Mouse (Mus musculus) gastrocnemius, postnatal 25 days (tissue): ENCODE results near the gene Pmf1. TPM values are rescaled to one million over a fixed set of nuclear protein-coding genes. Genes with fewer than 3 reads are reported as not detected.
A peak's percentile ranks its signal among the peaks of the same experiment; 100 is the strongest.
"Not testable (repeated sequence)": the region's sequence is repeated elsewhere in the genome, so short reads cannot be mapped to it uniquely, and the experiment has no call there.

Source experiments
- DNase-seq: peaks from one replicate; pipeline ENCODE4 v3.0.0; 2022
- total RNA-seq, 2 experiments: library from RNA; stranded (reverse); gene quantifications; 1 replicate in 1 of 2; 2 replicates in 1 of 2; pipeline ENCODE4 v1.2.3; 2021

Gene Pmf1
- total RNA-seq, 2 experiments from 2014 or later = 16.9 to 19.0 TPM

DNA sequence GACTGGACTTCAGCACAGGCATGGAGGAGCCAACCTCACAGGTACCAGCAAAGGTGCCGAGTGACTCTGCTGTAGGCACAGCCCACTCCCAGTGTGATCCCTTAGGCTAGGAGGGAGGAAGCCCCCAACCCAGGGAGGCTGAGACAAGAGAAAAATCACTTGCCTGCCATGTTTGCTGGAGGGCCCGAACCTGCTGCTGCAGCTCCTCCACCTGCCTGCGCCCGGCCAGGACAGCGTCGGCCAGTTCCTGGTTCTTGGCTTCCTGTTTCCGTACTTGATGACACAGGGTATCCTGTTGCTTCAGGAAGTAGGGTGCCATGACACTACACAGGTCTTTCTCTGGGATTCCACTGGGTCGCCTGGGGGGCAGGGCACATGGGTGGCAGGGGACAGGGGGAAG lies 14.4 kb downstream of the Pmf1 start:
- DNase-seq = no peak

DNA sequence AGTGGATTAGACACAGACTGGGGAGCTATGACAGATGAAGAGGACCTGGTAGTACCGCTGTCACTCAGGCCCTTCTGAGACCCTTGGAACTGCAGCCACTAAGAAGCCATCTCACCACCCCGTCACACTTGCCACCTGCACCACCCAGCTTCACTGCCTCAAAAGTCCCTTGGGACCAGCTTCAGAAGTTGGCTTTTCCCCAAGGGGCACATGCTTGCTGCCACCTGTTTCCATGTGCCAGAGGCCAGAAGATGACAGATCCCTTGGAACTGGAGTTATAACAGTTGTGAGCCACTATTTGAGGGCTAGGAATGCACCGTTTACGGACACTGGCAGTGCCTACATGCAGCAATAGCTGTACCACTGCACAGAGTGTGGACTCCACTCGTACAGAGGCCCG lies 14.8 kb downstream of the Pmf1 start:
- DNase-seq = no peak

DNA sequence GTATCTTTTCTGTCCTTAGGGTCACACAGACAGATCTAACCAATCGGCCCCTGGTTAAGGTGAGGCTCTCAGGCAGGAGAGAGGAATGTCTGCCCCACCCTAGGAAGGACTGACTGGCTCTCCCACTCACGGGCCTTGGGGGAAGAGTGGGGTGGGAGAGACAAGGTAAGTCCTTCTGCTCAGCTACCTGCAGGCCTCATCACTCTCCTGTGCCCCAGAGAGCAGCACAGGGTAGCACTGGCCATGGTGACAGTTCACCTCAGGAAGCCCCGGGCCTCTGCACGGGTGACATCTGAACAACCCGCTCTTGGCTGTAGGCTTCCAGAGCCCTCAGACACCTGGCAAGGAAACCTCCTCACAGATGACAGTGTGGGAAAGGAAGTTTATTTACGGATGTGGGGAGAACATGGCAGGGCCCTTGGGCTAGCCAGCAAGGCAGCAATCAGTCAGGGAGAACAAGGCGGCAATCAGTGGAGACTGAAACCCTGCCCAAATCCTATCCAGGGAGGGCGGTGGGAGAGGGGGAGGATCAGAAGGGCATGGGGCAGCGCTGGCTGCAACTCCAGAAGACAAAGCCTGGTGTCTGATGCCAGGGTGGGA lies 16.3 kb downstream of the Pmf1 start:
- no peak for DNase-seq

DNA sequence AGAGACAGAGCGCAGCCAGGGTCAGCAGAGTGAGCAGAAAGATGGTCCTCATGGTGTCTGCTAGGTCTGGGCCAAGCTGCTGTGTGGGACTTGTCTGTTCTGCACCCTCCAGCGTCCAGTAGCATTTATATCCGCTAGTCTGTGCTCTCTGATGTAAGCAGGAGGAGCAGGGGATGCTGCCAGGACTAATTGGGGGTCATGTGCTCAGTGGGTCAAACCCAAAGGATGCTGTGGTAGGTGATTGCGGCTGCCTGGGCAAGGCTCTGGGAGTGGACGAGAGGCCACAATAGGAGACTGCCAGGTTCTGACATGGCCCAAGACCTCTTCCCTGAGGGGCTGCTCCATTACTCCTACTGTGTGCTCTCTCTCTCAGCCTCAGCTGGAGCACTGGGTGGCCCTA lies 25.8 kb downstream of the Pmf1 start, which contains the start of gene Bglap:
TSS of gene Bglap (minus strand) at position 101 of the 400 bp plus-strand sequence.
- DNase-seq = no peak

DNA sequence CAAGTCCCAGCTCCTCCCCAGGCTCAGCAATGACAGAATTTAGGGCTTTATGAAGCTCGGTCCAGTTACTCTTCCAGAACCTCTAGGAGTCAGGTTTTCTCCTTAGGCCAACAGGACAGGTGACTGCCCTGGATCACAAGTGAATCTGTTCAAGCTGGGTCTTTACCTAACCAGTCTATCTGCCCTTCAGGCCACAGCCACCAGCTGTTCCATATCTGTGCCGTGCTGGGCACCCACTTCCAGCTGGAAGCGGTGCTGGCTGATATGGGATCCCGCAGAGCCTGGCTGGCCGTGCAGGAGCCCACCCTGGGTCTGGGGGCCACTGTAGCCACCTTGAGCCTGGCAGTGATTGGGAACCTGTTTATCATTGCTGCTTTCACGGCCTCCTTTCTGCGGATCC lies 27.7 kb downstream of the Pmf1 start:
- not testable (repeated sequence) for DNase-seq

DNA sequence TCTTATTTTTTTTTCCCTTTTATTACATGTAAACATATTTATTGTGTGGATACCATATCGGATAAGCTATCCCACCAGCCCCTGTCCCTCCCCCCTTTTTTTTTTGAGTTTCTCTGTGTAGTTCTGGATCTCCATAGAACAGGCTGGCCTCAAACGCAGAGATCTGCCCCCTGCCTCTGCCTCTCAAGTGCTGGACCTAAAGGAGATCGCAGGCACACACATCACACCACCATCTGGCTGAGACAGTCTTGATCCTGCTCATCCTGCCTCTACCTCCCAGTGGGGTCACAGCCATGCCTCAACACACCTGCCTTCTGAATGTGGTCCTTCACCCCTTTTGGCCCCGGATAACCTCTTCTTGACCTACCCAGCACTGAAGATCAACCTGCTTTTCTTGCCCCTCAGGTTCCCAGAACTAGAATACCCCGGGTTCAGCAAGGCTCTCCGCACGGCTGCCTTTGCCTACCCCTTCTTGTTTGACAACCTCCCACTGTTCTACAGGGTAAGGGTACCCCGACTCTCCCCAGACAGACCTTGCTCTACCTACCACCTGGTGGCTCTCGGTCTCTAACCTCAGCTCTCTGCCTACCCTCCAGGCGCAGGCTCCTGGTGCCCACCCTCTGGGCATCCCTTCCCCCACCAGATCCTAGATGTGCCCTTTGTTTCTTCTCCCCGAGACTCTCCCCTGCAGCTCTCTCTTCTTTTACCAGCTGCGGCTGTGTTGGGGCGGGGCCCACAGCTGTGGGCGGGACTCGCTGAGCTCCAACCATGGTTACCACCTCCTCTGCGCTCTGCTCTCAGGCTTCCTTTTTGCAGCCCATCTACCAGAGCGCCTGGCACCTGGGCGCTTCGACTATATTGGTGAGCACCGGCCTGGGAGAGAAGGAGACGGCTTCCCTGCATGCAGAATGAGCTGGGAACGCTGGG lies 28.5 kb downstream of the Pmf1 start:
- not testable (repeated sequence) for DNase-seq

DNA sequence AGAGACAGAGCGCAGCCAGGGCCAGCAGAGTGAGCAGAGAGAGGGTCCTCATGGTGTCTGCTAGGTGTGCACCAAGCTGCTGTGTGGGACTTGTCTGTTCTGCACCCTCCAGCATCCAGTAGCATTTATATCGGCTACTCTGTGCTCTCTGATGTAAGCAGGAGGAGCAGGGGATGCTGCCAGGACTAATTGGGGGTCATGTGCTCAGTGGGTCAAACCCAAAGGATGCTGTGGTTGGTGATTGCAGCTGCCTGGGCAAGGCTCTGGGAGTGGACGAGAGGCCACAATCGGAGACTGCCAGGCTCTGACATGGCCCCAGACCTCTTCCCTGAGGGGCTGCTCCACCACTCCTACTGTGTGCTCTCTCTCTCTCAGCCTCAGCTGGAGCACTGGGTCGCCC lies 31.5 kb downstream of the Pmf1 start, which contains the start of gene Bglap2:
TSS of gene Bglap2 (minus strand) at position 101 of the 400 bp plus-strand sequence.
- DNase-seq = not testable (repeated sequence)

DNA sequence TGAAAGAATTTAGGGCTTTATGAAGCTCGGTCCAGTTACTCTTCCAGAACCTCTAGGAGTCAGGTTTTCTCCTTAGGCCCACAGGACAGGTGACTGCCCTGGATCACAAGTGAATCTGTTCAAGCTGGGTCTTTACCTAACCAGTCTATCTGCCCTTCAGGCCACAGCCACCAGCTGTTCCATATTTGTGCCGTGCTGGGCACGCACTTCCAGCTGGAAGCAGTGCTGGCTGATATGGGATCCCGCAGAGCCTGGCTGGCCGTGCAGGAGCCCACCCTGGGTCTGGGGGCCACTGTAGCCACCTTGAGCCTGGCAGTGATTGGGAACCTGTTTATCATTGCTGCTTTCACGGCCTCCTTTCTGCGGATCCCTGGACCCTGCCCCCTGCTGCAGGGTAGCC lies 33.5 kb downstream of the Pmf1 start:
- not testable (repeated sequence) for DNase-seq

DNA sequence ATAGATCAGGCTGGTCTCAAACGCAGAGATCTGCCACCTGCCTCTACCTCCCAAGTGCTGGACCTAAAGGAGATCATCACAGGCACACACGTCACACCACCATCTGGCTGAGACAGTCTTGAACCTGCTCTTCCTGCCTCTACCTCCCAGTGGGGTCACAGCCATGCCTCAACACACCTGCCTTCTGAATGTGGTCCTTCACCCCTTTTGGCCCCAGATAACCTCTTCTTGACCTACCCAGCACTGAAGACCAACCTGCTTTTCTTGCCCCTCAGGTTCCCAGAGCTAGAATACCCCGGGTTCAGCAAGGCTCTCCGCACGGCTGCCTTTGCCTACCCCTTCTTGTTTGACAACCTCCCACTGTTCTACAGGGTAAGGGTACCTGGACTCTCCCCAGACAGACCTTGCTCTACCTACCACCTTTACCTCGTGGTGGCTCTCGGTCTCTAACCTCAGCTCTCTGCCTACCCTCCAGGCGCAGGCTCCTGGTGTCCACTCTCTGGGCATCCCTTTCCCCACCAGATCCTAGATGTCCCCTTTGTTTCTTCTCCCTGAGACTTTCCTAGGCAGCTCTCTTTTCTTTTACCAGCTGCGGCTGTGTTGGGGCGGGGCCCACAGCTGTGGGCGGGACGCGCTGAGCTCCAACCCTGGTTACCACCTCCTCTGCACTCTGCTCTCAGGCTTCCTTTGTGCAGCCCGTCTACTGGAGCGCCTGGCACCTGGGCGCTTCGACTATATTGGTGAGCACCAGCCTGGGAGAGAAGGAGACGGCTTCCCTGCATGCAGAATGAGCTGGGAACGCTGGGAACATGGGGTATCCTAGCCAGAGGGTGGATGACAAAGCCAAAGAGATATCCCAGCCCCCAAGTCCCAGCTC lies 34.1 kb downstream of the Pmf1 start:
- not testable (repeated sequence) for DNase-seq

DNA sequence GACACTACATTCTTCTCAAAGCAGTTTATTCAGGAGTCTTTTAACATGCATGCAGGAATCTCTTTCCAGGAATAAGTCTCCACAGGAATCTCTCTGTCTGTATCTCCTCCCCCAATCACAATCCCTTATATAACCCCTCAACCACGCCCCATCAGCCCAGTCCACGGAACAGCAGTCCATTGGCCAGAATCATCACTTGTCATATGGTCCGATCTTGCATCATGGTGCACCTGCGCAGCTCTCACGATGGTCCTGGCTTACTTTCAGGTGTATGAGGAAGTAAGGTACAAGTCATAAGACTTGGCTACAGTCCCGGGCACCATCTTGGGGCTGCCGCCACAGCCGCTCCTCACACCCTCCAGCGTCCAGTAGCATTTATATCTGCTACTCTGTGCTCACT lies 37.5 kb downstream of the Pmf1 start, which contains the start of gene Bglap3:
TSS of gene Bglap3 (minus strand) at position 101 of the 400 bp plus-strand sequence.
- not testable (repeated sequence) for DNase-seq

DNA sequence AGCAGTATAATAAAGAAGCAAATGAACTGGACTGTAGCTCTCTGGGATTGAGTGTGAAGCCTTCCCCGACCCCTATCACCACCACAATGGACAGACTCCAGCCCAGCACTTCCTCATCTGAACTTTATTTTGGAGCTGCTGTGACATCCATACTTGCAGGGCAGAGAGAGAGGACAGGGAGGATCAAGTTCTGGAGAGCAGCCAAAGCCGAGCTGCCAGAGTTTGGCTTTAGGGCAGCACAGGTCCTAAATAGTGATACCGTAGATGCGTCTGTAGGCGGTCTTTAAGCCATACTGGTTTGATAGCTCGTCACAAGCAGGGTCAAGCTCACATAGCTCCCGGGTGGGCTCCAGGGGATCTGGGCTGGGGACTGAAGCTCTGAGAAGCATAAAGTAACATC lies 41.6 kb downstream of the Pmf1 start:
- peak; percentile 43 for DNase-seq

DNA sequence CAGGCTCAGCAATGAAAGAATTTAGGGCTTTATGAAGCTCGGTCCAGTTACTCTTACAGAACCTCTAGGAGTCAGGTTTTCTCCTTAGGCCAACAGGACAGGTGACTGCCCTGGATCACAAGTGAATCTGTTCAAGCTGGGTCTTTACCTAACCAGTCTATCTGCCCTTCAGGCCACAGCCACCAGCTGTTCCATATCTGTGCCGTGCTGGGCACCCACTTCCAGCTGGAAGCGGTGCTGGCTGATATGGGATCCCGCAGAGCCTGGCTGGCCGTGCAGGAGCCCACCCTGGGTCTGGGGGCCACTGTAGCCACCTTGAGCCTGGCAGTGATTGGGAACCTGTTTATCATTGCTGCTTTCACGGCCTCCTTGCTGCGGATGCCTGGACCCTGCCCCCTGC lies 42.6 kb downstream of the Pmf1 start:
- DNase-seq = not testable (repeated sequence)

DNA sequence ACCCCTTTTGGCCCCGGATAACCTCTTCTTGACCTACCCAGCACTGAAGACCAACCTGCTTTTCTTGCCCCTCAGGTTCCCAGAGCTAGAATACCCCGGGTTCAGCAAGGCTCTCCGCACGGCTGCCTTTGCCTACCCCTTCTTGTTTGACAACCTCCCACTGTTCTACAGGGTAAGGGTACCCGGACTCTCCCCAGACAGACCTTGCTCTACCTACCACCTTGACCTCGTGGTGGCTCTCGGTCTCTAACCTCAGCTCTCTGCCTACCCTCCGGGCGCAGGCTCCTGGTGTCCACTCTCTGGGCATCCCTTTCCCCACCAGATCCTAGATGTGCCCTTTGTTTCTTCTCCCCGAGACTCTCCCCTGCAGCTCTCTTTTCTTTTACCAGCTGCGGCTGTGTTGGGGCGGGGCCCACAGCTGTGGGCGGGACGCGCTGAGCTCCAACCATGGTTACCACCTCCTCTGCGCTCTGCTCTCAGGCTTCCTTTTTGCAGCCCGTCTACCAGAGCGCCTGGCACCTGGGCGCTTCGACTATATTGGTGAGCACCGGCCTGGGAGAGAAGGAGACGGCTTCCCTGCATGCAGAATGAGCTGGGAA lies 43.2 kb downstream of the Pmf1 start:
- DNase-seq = peak; percentile 42

DNA sequence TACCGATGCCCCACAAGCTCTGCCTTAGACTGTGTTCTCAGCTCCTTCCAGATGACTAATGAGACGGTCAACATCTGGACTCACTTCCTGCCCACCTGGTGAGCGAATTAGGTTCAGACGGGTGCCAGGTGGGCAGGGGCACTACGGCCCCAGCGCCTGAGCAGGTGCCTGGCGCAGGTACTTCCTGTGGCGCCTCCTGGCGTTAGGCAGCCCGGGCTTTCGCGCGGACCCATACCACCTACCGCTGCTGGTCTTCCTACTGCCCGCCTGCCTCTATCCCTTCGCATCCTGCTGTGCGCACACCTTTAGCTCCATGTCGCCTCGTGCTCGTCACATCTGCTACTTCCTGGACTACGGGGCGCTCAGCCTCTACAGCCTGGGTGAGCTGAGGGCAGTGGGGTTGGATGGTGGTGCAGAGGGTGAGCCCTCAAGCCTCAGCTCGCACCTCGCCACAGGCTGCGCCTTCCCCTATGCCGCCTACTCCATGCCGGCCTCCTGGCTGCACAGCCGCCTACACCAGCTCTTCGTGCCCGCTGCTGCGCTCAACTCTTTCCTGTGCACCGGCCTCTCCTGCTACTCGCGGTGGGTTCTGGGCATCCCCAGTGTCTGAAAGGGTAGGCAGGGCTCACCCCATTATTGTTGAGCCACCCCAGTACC lies 44.3 kb downstream of the Pmf1 start:
- no peak for DNase-seq

DNA sequence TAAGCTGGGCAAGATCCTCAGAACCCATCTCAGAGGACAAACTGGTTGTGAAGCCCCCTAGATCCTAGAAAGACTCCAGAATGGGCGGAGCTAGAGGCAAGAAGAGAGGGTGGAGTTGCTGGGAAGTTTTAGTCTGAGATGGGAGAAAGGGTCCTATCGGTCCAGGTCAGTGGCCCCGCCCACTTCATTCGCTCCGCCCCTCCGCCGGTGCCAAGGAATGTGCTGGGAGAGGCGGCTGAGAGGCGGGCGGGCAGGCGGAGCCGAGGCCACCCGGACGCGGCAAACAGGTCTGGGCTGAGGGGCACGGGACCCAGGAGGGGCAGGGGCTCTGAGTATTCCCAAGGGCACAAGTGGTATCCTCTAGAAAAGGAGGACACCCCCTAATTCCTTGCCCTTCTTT lies 45.8 kb downstream of the Pmf1 start, which contains the start of gene Paqr6:
TSS of gene Paqr6 (plus strand) at position 248 of the 400 bp plus-strand sequence.
- DNase-seq = peak; percentile 61

DNA sequence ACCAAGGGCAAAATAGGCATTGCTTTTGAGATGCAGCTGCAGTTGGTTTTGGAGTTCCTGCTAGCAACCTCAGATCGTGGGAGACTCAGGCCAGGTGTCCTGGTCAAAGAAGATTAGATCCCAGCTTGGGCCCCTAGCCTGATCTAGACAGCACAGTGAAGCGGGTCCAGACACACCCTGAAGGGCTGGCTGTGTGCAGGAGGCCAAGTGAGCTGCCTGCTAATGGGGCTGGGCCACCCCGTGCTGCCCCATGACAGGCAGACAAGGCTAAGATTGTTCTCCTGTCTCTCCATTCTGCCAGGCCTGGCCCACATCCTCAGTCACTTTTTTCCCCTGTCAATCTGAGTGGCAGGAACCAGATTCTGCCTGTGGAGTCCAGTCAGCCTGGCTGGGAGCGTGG lies 46.4 kb downstream of the Pmf1 start:
- no peak for DNase-seq

DNA sequence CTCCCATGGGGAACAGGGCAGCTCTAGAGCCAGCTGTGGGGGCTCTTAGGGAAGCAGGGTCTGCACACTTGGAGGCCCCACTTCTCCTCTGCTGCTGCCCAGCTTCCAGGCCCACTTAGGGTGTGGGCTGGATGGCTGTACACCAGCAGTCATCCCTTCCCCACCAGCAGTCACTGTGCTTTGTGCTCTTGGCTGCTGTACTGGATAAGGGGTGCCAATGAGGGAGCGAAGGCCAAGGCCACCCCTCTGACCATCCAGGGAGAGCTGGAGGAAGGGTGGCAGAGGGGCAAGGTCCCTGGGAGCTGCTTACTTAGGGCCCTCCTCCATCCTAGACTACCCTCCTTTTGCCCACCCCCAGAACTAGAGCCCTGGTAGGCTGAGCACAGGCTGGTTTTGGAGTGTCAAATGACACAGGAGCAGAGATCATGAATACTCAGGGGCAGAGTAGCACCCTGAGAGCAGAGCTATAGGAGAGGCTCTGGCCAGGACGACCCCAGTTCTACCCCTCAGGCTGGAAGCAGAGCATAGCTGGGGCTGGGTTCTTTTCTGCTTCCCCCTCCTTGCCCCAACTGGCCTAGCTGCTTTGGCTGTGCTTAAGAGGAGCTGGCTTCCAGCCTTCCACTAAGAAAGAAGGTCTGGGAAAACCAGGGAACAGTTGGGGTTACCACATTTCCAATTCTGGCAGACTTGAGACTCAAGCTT lies 48.4 kb downstream of the Pmf1 start:
- DNase-seq = no peak

DNA sequence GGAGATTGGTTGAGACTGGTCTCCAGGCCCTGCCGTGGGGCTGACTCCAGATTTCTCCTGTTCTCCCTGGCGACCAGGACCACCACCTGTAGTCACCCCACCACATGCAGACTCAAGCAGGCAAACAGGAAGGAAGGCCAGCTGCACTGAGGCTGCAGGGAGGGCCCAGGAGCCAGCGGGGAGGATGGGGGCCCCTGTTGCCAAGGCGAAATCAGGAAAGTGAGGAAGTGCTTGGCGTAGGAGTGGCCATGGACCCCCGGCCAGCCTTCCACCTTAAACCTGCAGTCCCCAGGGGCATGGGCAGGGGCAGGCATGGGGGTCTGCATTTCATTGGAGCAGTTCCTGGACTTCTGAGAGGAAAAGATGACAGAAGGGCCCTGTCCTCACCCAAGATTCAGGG lies 49.0 kb downstream of the Pmf1 start:
- no peak for DNase-seq

DNA sequence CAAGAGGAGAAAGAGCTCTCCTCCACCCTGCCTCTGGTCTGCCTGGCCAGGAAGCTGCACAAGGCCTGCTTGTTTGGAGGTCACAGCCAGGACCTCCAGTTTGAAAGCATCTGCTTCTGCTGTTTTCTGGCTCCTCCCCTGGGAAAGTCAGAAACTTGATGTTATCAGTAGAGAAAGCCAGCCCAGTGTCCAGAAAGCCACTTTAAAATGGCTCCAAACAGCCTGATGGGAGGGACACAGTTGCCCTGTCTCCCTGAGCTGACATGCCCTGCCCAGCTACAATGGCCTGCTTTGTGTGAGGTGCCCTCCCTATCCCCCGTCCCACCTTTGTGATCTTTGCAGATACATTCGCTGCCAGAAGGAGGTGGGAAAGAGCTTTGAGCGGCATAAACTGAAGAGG lies 50.1 kb downstream of the Pmf1 start:
- no peak for DNase-seq

DNA sequence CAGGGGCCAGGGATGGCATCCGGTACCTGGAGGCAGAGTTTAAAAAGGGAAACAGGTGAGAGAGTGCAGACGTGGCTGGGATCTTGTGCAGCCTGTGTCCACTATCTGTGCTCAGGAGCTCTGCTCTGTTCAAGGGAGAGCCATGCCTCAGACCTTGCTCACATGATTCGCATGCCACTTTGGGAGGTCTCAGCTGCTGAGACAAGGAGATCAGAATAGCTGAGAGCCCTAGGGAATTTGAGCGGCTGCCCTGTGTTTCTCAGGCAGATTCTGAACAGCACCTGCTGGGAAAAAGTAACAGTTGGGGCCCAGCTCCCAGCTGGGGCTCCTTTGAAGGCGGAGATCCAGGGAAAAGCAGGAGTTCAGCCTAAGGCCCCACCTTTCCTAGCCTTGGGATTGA lies 50.5 kb downstream of the Pmf1 start:
- no peak for DNase-seq
